Mouse (Mus musculus) pancreas, adult 10 weeks (tissue): ENCODE data around the gene Babam2. TPM values are rescaled to one million over a fixed set of nuclear protein-coding genes. Genes with fewer than 3 reads are reported as not detected.

ENCODE experiments used
- polyA plus RNA-seq: library from polyadenylated mRNA; stranded (reverse); fragments of 350-450 nt; fragmentation: Illumina TruSeq; extraction: RNeasy Lipid Tissue Mini Kit (QIAGEN cat#74804); gene quantifications from one replicate; pipeline ENCODE4 v1.2.3, GENCODE M21; 2015; ENCODE audit warnings: low read depth, low replicate concordance; ENCODE audit not compliant: insufficient read depth

The Babam2 gene
- polyA plus RNA-seq: 11.2 TPM

DNA sequence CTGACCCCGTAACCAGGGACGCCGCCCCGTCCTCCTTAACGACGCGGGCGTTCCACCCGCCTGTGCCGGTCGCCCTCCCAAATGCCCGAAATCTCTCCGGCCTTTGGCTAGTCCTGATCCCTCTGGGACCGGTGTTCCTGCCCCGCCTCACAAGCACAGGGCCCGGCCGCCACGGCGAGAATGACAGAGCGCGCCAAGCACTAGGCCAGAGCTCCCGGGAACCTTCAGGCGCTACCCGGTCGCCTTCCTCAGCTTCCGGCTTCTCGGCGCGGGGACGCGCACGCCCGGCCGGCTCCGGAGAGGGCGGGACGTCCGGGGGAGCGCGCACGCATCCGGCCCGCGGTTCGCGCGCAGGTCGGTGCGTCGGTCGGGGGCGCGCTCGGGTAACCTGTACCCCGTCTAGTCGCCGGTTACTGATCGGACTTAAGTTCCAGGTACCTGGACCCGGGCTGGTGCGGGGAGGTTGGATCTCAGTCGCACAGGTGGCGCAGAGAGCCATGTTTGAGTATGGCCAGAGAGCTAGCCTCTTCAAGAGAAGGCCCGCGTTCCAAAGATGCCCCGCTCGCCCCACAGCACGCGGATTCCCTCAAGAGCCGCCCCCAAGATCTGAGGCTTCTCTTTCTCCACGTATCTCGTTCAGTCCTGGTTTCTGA, at the start of gene Babam2:
TSS of gene Babam2 (plus strand) at position 41 of the 653 bp plus-strand sequence.

DNA sequence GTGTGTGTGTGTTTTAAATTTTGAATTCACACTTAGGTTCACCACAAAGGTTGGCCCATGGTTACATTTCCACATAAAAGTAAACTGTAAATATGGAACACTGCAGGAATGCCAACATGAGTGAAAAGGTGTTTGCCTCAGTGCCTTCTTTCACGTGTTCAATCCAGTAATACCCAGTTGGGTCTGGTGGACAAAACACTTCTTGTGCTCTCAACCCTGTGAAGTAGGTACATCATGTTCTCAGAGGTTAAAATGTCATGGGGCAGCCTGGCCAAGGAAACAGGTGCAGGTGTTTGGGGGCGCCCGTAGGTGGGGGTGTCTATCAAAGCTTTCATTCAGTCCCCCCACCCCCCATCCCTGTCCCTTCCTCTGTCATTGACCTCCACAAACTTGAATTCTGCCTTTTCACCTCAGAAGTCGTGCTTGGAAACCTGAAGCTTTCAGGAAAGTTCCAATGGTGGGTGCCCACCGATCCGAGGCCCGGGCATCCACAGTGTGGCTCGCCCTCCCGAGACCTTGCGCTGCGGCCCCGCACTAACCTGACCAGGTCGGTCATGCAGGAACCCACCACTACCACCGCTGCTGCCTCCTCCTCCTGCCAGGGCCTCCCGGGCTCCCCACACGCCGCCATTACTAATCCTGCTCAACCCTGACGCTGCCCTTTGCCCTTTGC, 377 bp upstream of the Babam2 start, which contains the start of gene Rbks:
TSS of gene Rbks (minus strand) at position 657 of the 673 bp plus-strand sequence.

Other genes with a start within 250 kb of the Babam2 start
- 7.0 TPM for gene Zfp512, start 245.3 kb upstream of the Babam2 start, polyA plus RNA-seq
- not detected for gene 4930548H24Rik, start 211.9 kb upstream of the Babam2 start, polyA plus RNA-seq
- 4.6 TPM for gene Gpn1, start 202.9 kb upstream of the Babam2 start, polyA plus RNA-seq
- gene Slc4a1ap, start 170.7 kb upstream of the Babam2 start, polyA plus RNA-seq: 11.1 TPM
- 3.5 TPM for gene Supt7l, start 169.9 kb upstream of the Babam2 start, polyA plus RNA-seq
- gene Mrpl33, start 100.7 kb upstream of the Babam2 start, polyA plus RNA-seq: 35.6 TPM
- gene Rbks, start 57 bp upstream of the Babam2 start, polyA plus RNA-seq: 2.3 TPM